Mouse (Mus musculus): Measurements from ENCODE around the gene Tgfbr3.

DNA sequence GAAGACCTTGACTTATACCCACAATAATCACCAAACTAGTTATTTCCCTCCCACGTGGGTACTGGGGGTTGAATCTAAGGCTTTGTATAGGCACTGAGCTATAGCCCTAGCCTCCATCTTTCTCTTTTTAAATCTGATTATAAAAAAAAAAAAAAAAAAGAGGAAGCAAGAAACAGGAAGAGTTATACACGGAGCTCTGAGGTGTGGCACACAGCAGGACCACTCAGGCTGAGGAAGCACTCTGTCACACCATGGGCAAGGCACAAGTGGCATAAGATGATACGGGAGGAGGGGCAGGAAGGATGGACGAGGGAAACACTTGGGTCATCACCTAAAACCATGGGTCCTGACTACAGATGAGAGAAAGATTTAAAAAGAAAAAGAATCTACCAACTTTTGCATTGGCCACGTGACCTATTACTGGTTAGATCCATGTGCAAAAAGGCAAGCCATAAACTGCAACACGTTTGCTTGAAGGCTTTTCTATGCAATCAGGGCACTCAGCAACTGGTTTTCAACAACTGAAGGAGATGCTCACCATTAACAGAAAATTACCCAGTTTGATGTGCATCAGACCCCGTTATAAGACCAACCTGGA, 64.5 kb downstream of the Tgfbr3 start:
- TF ChIP-seq POLR2A (IDR thresholded peaks at IDR 0.05; ENCODE audit: low read depth, low read length) (no peak), CTCF (conservative IDR thresholded peaks at IDR 0.05; ENCODE audit: insufficient read depth, insufficient read length, low read depth, low read length) (no peak)

All from kidney, adult 2 months (tissue).